Mouse (Mus musculus): ENCODE results near the gene Slco3a1.

GRCm38 (mm10) chr7:74329004-74329403 lies 225.6 kb downstream of the Slco3a1 start:
- no peak for TF ChIP-seq POLR2A (IDR thresholded peaks at IDR 0.05; ENCODE audit: insufficient read depth, low read length)
- no peak for TF ChIP-seq CTCF (IDR thresholded peaks at IDR 0.05; ENCODE audit: low read depth, low read length)

All from ES-Bruce4 (cell line).